Mouse (Mus musculus): ENCODE results near the gene Olfr1367.

- no peak for TF ChIP-seq GATA1 (IDR thresholded peaks at IDR 0.05; ENCODE audit: borderline replicate concordance, low read length)
- peak; percentile 91; the same call in 1 of the 2 replicates for TF ChIP-seq FLI1 (IDR thresholded peaks at IDR 0.05; ENCODE audit: low read length)
Measured at GRCm38 (mm10) chr13:21362621-21363248, 16.0 kb downstream of the Olfr1367 start, which contains the start of gene Zscan12.
